Mouse (Mus musculus) forebrain, postnatal 0 days (tissue): ENCODE data around the gene Tenm3. TPM values are rescaled to one million over a fixed set of nuclear protein-coding genes. Genes with fewer than 3 reads are reported as not detected.
A peak's percentile ranks its signal among the peaks of the same experiment; 100 is the strongest.

Experiments
- ATAC-seq: fragments of 200-750 bp; cut with Nextera tagmentation; 2 replicates; pipeline ENCODE4 v1.8.0; 2017; ENCODE audit warnings: mild to moderate bottlenecking, moderate library complexity
- DNase-seq: peaks from one replicate; pipeline ENCODE4 v3.0.0-alpha.2; 2015
- H3K27ac ChIP-seq: fragments of 300-500 bp; sonication (generic); 2 replicates; pipeline ENCODE4 v1.5.1; 2014; ENCODE audit warnings: low read depth, mild to moderate bottlenecking, antibody characterized with exemption, low read length, moderate library complexity, mixed read lengths
- H3K27me3 ChIP-seq: fragments of 300-500 bp; sonication (generic); 2 replicates; pipeline ENCODE4 v1.6.1; 2014; ENCODE audit warnings: mild to moderate bottlenecking, low read length, mixed read lengths; ENCODE audit not compliant: insufficient read depth
- H3K36me3 ChIP-seq: fragments of 300-500 bp; sonication (generic); 2 replicates; pipeline ENCODE4 v1.6.1; 2014; ENCODE audit warnings: mild to moderate bottlenecking, moderate library complexity; ENCODE audit not compliant: insufficient read depth
- H3K4me1 ChIP-seq: fragments of 300-500 bp; sonication (generic); 2 replicates; pipeline ENCODE4 v1.6.1; 2014; ENCODE audit warnings: antibody characterized with exemption; ENCODE audit not compliant: insufficient read depth
- H3K4me2 ChIP-seq: fragments of 300-500 bp; sonication (generic); 2 replicates; pipeline ENCODE4 v1.6.1; 2014; ENCODE audit warnings: low read depth, mild to moderate bottlenecking, moderate library complexity
- H3K4me3 ChIP-seq: fragments of 300-500 bp; sonication (generic); 2 replicates; pipeline ENCODE4 v1.5.1; 2014; ENCODE audit warnings: low read depth, low read length, mixed read lengths
- H3K9ac ChIP-seq: fragments of 300-500 bp; sonication (generic); 2 replicates; pipeline ENCODE4 v1.6.1; 2014; ENCODE audit warnings: mild to moderate bottlenecking
- H3K9me3 ChIP-seq: fragments of 300-500 bp; sonication (generic); 2 replicates; pipeline ENCODE4 v1.6.1; 2016; ENCODE audit warnings: low read length
- CTCF ChIP-seq: sonication (generic); IDR thresholded peaks from 2 replicates; pipeline ENCODE4 v1.5.1; 2016; ENCODE audit warnings: antibody characterized with exemption, control low read depth, low read depth
- WGBS: fragments of 180-500 bp; shearing (Covaris S2); extraction: QIAGEN DNeasy Blood & Tissue Kit; methylation state at CpG from one replicate; pipeline ENCODE4 v1.1.7; 2014; 5-methylcytosine and 5-hydroxymethylcytosine counted together
- polyA plus RNA-seq: library from polyadenylated mRNA; unstranded; fragments of >200 nt; fragmentation: Nextera tagmentation; extraction: Ambion mirVana; gene quantifications from 2 replicates; pipeline ENCODE4 v1.2.1, GENCODE M21; 2015
- total RNA-seq: library from RNA; depleted of rRNA; stranded (reverse); fragments of >200 nt; gene quantifications from 2 replicates; pipeline ENCODE4 v1.2.3, GENCODE M21; 2014

Tenm3 gene
- total and polyA plus RNA-seq, 2 experiments from 2014 or later = 21.6 to 111 TPM

DNA sequence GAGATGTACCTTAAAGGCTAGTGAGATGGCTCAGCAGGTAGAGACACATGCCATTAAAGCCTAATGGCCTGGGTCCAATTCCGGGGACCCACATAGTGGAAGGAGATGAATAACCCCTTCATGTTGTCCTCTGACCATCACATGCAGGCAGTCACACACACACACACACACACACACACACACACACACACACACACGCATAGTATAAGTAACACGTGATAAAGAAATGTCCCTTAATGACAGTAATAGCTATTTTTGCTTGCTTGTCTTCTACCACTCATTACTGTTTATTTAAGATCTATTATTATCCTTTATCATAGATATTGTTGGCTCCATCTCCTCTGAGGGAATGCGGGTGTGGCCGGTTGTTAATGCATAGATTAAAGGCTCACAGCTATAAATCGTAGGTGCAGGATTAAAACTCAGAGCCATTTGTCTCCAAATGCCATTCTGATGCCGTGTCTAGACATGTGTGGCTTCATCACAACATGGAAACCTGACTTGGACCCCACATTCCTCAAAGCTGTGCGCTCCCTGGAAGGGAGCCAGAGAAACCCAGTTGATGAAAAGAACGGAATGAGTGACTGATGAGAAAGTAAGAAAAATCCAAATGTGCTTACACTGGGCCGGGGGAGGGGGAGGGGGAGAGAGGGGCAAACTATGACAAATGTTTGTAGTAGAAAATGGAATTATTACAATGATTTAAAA, 239.4 kb downstream of the Tenm3 start:
- no peaks in the 10 kb centered on the region for H3K36me3 ChIP-seq
- ATAC-seq (no peak), DNase-seq (no peak)
- TF ChIP-seq CTCF = no peak
- H3K4me2 ChIP-seq = no peak overlapping the region
- H3K4me1 ChIP-seq = no peaks in the 10 kb centered on the region
- no peaks in the 10 kb centered on the region for H3K27me3 ChIP-seq
- H3K4me3 ChIP-seq = no peak overlapping the region
- 76% methylated on average over 10 of the region's 10 CpGs for WGBS
- no peaks in the 10 kb centered on the region for H3K9me3 ChIP-seq
- H3K27ac ChIP-seq = no peak overlapping the region
- H3K9ac ChIP-seq = no peak overlapping the region

DNA sequence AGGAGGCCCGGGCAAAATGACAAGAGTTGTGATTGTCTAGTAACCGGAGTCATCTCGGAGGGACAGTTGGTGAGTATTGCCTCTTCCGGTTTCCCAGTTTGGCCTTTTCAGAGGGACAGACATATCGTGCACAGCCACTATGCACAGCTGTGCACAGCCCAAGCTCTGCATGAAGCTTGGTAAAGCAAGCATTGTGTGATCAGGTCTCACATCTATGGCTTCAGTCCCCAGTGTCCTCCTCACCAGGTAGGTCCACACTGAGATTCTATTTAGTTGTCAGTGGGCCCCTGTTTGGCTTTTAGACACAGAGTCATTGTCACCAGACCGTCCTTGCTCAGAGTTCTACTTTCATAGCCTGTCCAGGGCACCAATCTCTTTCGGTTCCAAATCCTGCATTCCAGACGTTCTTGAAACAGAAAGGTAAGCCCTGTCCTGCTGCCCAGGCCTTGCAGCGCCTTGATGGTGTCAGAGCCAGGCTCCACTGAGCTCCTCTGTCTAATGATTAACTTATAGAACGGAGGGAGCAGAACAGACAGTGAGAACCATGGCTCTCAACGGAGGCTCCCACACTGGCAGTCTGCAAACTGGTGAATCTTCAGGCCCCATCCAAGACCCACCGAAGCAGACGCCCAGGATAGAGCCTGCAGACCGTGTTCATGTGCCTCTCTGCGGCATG, 240.4 kb downstream of the Tenm3 start:
- H3K4me2 ChIP-seq = no peak overlapping the region
- no peak overlapping the region for H3K4me3 ChIP-seq
- H3K9me3 ChIP-seq = no peaks in the 10 kb centered on the region
- ATAC-seq (no peak), DNase-seq (no peak)
- H3K4me1 ChIP-seq = no peaks in the 10 kb centered on the region
- no peaks in the 10 kb centered on the region for H3K36me3 ChIP-seq
- TF ChIP-seq CTCF = no peak
- H3K27ac ChIP-seq = no peak overlapping the region
- 92% methylated on average over 15 of the region's 15 CpGs for WGBS
- H3K27me3 ChIP-seq = no peaks in the 10 kb centered on the region
- H3K9ac ChIP-seq = no peak overlapping the region

DNA sequence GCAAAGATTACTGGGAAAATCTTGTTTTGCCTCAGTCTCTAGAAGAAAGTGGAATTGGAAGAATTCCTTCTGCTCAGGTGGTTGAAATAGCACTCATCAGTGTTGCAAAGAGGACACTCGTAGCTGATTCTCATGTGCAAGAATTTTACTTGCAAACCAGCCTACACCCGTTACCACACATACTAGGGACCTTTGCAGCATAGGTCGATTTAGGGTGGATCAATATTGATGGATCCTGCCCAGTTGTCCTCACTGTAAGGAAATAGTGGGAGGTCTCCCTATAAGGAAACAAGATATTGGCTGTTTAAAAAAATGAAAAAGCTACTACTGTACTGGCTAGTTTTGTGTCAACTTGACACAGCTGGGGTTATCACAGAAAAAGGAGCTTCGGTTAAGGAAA, 242.1 kb downstream of the Tenm3 start:
- 93% methylated on average over 4 of the region's 4 CpGs for WGBS
- ATAC-seq (no peak), DNase-seq (no peak)
- Histone ChIP-seq H3K9ac (no peak overlapping the region), H3K9me3 (no peaks in the 10 kb centered on the region), H3K4me3 (no peak overlapping the region), H3K27me3 (no peaks in the 10 kb centered on the region), H3K27ac (no peak overlapping the region), H3K36me3 (no peaks in the 10 kb centered on the region), H3K4me2 (no peak overlapping the region), H3K4me1 (no peaks in the 10 kb centered on the region)
- no peak for TF ChIP-seq CTCF

DNA sequence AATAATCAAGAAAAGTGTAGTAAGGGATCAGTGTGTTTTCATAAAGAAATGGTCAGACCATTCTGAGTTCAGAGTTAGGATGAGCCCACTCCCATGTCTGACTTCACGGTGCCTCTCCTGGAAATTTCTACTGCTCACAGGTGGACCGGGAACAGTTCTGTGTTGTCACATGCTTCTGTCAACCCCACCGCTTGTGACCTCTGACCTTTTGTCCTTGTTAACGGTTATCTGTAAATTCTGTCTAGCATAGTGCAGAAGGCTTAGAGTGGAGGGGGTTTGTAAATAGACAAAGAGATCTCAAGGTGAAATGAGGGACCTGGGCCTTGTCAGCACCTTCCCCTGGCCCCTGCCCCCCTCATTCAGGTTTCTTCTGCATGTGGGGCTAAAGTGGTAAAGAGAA, 244.7 kb downstream of the Tenm3 start:
- Histone ChIP-seq H3K4me3 (no peak overlapping the region), H3K4me2 (no peak overlapping the region), H3K27ac (no peak overlapping the region), H3K9me3 (no peaks in the 10 kb centered on the region), H3K36me3 (no peaks in the 10 kb centered on the region), H3K27me3 (no peaks in the 10 kb centered on the region), H3K9ac (no peak overlapping the region), H3K4me1 (0 out of 2 replicates have a peak, but pooled peaks cover 6% of the 10 kb centered on the region)
- DNase-seq (no peak), ATAC-seq (no peak)
- WGBS = 83% methylated on average over 4 of the region's 4 CpGs
- no peak for TF ChIP-seq CTCF

DNA sequence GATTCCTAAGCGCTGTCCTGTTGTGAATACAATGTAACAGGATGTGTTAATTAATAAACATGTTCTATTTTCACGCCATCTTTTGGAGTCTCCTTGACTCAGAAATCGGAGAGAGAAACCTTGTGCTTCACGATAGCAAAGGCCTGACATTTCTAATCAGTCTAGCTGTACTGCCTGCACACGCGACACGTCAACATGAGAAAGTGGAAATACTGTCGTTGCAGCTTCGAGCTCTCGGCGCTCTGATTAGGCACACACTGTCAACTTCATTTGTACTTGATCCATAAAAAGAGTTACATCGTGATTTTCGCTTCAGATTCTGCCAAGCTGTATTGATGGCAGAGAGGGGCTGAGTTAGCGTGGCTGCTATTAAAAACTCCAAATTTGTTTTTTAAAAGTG, 247.4 kb downstream of the Tenm3 start:
- H3K27me3 ChIP-seq = no peaks in the 10 kb centered on the region
- WGBS = 63% methylated on average over 14 of the region's 14 CpGs
- peak; percentile 48 for DNase-seq
- no peak overlapping the region for H3K4me3 ChIP-seq
- no peak overlapping the region for H3K9ac ChIP-seq
- no peak for TF ChIP-seq CTCF
- 0 out of 2 replicates have a peak, but pooled peaks cover 6% of the 10 kb centered on the region for H3K4me1 ChIP-seq
- no peak overlapping the region for H3K4me2 ChIP-seq
- peak; percentile 73 for ATAC-seq
- H3K9me3 ChIP-seq = no peaks in the 10 kb centered on the region
- H3K36me3 ChIP-seq = no peaks in the 10 kb centered on the region
- H3K27ac ChIP-seq = no peak overlapping the region

DNA sequence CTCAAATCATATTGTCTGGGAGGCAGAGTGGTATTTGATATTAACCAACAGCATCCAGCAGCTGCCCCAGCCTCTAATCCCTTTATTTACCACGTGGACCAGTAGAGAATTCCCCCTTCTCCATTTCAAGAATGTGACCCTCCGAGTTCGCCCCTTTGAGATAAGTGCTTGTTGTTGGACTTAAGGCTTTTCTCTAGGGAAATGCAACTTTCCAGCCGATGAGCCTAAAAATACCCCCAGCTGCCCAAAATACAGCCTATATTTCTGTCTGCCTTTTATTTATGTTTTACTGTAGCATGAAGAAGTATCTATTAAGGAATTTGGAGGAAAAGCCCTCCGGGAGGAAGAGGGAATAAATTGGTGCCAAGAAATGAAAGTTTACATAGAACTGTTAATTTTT, 251.9 kb downstream of the Tenm3 start:
- WGBS = 53% methylated on average over 5 of the region's 5 CpGs
- H3K4me3 ChIP-seq = no peak overlapping the region
- H3K9me3 ChIP-seq = no peaks in the 10 kb centered on the region
- DNase-seq = no peak
- H3K27me3 ChIP-seq = no peaks in the 10 kb centered on the region
- no peak for TF ChIP-seq CTCF
- no peak overlapping the region for H3K4me2 ChIP-seq
- H3K4me1 ChIP-seq = 0 out of 2 replicates have a peak, but pooled peaks cover 6% of the 10 kb centered on the region
- H3K9ac ChIP-seq = no peak overlapping the region
- no peak overlapping the region for H3K27ac ChIP-seq
- ATAC-seq = no peak
- no peaks in the 10 kb centered on the region for H3K36me3 ChIP-seq

DNA sequence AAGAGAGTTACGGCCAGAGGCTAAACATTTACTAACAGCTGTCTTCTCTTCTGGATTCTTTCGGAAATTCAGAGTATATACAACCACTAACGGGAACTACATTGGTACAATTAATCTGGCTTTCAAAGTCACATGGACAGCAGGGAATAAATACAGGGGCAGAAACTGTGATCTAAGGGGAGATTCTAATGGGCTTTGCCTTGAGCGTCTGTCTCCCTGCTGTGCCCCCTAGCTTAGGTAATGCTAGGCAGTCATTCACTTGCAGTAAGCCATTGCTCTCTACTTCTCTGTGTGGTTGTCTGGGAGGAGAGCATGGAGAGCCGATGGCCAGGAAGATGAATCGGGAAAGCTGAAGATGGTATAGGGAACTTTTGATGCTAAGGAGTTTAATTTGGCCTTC, 264.0 kb downstream of the Tenm3 start:
- no peak for DNase-seq
- Histone ChIP-seq H3K27ac (no peak overlapping the region), H3K9me3 (no peaks in the 10 kb centered on the region), H3K4me3 (no peak overlapping the region), H3K36me3 (no peaks in the 10 kb centered on the region), H3K4me2 (no peak overlapping the region), H3K4me1 (no peaks in the 10 kb centered on the region), H3K9ac (no peak overlapping the region), H3K27me3 (no peaks in the 10 kb centered on the region)
- no peak for ATAC-seq
- 37% methylated on average over 6 of the region's 6 CpGs for WGBS
- TF ChIP-seq CTCF = no peak
